Mouse (Mus musculus): ENCODE measurements around the gene Lrrc10. TPM values are rescaled to one million over a fixed set of nuclear protein-coding genes. Genes with fewer than 3 reads are reported as not detected.

The Lrrc10 gene
- polyA plus RNA-seq, 1 experiment, result not detected

GRCm38 (mm10) chr10:117005707-117006464, 39.3 kb upstream of the Lrrc10 start:
- H3K4me1 ChIP-seq (ENCODE audit: control insufficient read depth, insufficient read depth, insufficient read length, low read length), result no peaks in the 10 kb centered on the region
- H3K27ac ChIP-seq (ENCODE audit: insufficient read depth, low read depth, low read length), result no peak overlapping the region
- H3K4me3 ChIP-seq (ENCODE audit: low read depth, low read length), result no peak overlapping the region
- no peaks in the 10 kb centered on the region for H3K27me3 ChIP-seq (ENCODE audit: control insufficient read depth, insufficient read depth, low read length)
- WGBS, result 46% methylated on average over 12 of the region's 12 CpGs
- no peak for TF ChIP-seq POLR2A (IDR thresholded peaks at IDR 0.05; ENCODE audit: low read depth, low read length)
- TF ChIP-seq CTCF (IDR thresholded peaks at IDR 0.05; ENCODE audit: extremely low read depth, insufficient read length, insufficient replicate concordance, low read depth, low read length), result no peak
- H3K36me3 ChIP-seq (ENCODE audit: control insufficient read depth, insufficient read depth, low read length), result no peaks in the 10 kb centered on the region

GRCm38 (mm10) chr10:117009691-117010090, 35.5 kb upstream of the Lrrc10 start:
- H3K4me1 ChIP-seq (ENCODE audit: control insufficient read depth, insufficient read depth, insufficient read length, low read length), result no peaks in the 10 kb centered on the region
- no peaks in the 10 kb centered on the region for H3K36me3 ChIP-seq (ENCODE audit: control insufficient read depth, insufficient read depth, low read length)
- TF ChIP-seq POLR2A (IDR thresholded peaks at IDR 0.05; ENCODE audit: low read depth, low read length) (no peak), CTCF (IDR thresholded peaks at IDR 0.05; ENCODE audit: extremely low read depth, insufficient read length, insufficient replicate concordance, low read depth, low read length) (no peak)
- H3K27me3 ChIP-seq (ENCODE audit: control insufficient read depth, insufficient read depth, low read length), result 0 out of 2 replicates have a peak, but pooled peaks cover 4% of the 10 kb centered on the region
- WGBS, result 61% methylated on average over 6 of the region's 6 CpGs
- H3K27ac ChIP-seq (ENCODE audit: insufficient read depth, low read depth, low read length), result no peak overlapping the region
- H3K4me3 ChIP-seq (ENCODE audit: low read depth, low read length), result no peak overlapping the region

- WGBS, result 85% methylated on average over 8 of the region's 8 CpGs
- TF ChIP-seq POLR2A (IDR thresholded peaks at IDR 0.05; ENCODE audit: low read depth, low read length) (no peak), CTCF (IDR thresholded peaks at IDR 0.05; ENCODE audit: extremely low read depth, insufficient read length, insufficient replicate concordance, low read depth, low read length) (no peak)
- Histone ChIP-seq H3K36me3 (ENCODE audit: control insufficient read depth, insufficient read depth, low read length) (no peaks in the 10 kb centered on the region), H3K27me3 (ENCODE audit: control insufficient read depth, insufficient read depth, low read length) (0 out of 2 replicates have a peak, but pooled peaks cover 4% of the 10 kb centered on the region), H3K27ac (ENCODE audit: insufficient read depth, low read depth, low read length) (no peak overlapping the region), H3K4me1 (ENCODE audit: control insufficient read depth, insufficient read depth, insufficient read length, low read length) (no peaks in the 10 kb centered on the region), H3K4me3 (ENCODE audit: low read depth, low read length) (no peak overlapping the region)
These were observed 34.1 kb upstream of the Lrrc10 start for GRCm38 (mm10) chr10:117011047-117011446.

- H3K4me3 ChIP-seq (ENCODE audit: low read depth, low read length), result no peak overlapping the region
- H3K27me3 ChIP-seq (ENCODE audit: control insufficient read depth, insufficient read depth, low read length), result 0 out of 2 replicates have a peak, but pooled peaks cover 4% of the 10 kb centered on the region
- TF ChIP-seq CTCF (IDR thresholded peaks at IDR 0.05; ENCODE audit: extremely low read depth, insufficient read length, insufficient replicate concordance, low read depth, low read length), result no peak
- TF ChIP-seq POLR2A (IDR thresholded peaks at IDR 0.05; ENCODE audit: low read depth, low read length), result no peak
- no peak overlapping the region for H3K27ac ChIP-seq (ENCODE audit: insufficient read depth, low read depth, low read length)
- 13% methylated on average over 12 of the region's 12 CpGs for WGBS
- no peaks in the 10 kb centered on the region for H3K4me1 ChIP-seq (ENCODE audit: control insufficient read depth, insufficient read depth, insufficient read length, low read length)
- no peaks in the 10 kb centered on the region for H3K36me3 ChIP-seq (ENCODE audit: control insufficient read depth, insufficient read depth, low read length)
These were observed 31.3 kb upstream of the Lrrc10 start for GRCm38 (mm10) chr10:117013689-117014390.

GRCm38 (mm10) chr10:117014565-117014964, 30.6 kb upstream of the Lrrc10 start:
- WGBS, result 81% methylated on average over 5 of the region's 5 CpGs
- no peaks in the 10 kb centered on the region for H3K4me1 ChIP-seq (ENCODE audit: control insufficient read depth, insufficient read depth, insufficient read length, low read length)
- no peak for TF ChIP-seq CTCF (IDR thresholded peaks at IDR 0.05; ENCODE audit: extremely low read depth, insufficient read length, insufficient replicate concordance, low read depth, low read length)
- no peak for TF ChIP-seq POLR2A (IDR thresholded peaks at IDR 0.05; ENCODE audit: low read depth, low read length)
- no peaks in the 10 kb centered on the region for H3K36me3 ChIP-seq (ENCODE audit: control insufficient read depth, insufficient read depth, low read length)
- H3K27me3 ChIP-seq (ENCODE audit: control insufficient read depth, insufficient read depth, low read length), result 0 out of 2 replicates have a peak, but pooled peaks cover 4% of the 10 kb centered on the region
- H3K27ac ChIP-seq (ENCODE audit: insufficient read depth, low read depth, low read length), result no peak overlapping the region
- H3K4me3 ChIP-seq (ENCODE audit: low read depth, low read length), result no peak overlapping the region

- H3K27ac ChIP-seq (ENCODE audit: insufficient read depth, low read depth, low read length), result no peak overlapping the region
- 82% methylated on average over 7 of the region's 7 CpGs for WGBS
- H3K27me3 ChIP-seq (ENCODE audit: control insufficient read depth, insufficient read depth, low read length), result 0 out of 2 replicates have a peak, but pooled peaks cover 4% of the 10 kb centered on the region
- H3K4me3 ChIP-seq (ENCODE audit: low read depth, low read length), result no peak overlapping the region
- H3K4me1 ChIP-seq (ENCODE audit: control insufficient read depth, insufficient read depth, insufficient read length, low read length), result no peaks in the 10 kb centered on the region
- no peaks in the 10 kb centered on the region for H3K36me3 ChIP-seq (ENCODE audit: control insufficient read depth, insufficient read depth, low read length)
- no peak; the same call in 1 of the 2 replicates for TF ChIP-seq POLR2A (IDR thresholded peaks at IDR 0.05; ENCODE audit: low read depth, low read length)
- TF ChIP-seq CTCF (IDR thresholded peaks at IDR 0.05; ENCODE audit: extremely low read depth, insufficient read length, insufficient replicate concordance, low read depth, low read length), result no peak
These were observed 26.8 kb upstream of the Lrrc10 start for GRCm38 (mm10) chr10:117018281-117018840.
